Mouse (Mus musculus) C2C12 (cell line): ENCODE results near the gene Gm38655.

Source experiments
- CTCF ChIP-seq: IDR thresholded peaks from one replicate; pipeline ENCODE4 v1.5.1; 2011; ENCODE audit not compliant: control insufficient read depth, insufficient read depth, insufficient read length
- MAX ChIP-seq: IDR thresholded peaks from one replicate; pipeline ENCODE4 v1.6.1; 2011; ENCODE audit warnings: mild to moderate bottlenecking, control low read depth

GRCm38 (mm10) chr17:25135622-25136021, 39.6 kb downstream of the Gm38655 start:
- no peak for TF ChIP-seq CTCF
- TF ChIP-seq MAX: no peak
